Mouse (Mus musculus): ENCODE measurements around the gene Srsy. TPM values are rescaled to one million over a fixed set of nuclear protein-coding genes. Genes with fewer than 3 reads are reported as not detected.
"Not testable (repeated sequence)": the region's sequence is repeated elsewhere in the genome, so short reads cannot be mapped to it uniquely, and the experiment has no call there.

Gene Srsy
- not detected for polyA plus RNA-seq (2012; fragmentation: generic; extraction: Trizol)

DNA sequence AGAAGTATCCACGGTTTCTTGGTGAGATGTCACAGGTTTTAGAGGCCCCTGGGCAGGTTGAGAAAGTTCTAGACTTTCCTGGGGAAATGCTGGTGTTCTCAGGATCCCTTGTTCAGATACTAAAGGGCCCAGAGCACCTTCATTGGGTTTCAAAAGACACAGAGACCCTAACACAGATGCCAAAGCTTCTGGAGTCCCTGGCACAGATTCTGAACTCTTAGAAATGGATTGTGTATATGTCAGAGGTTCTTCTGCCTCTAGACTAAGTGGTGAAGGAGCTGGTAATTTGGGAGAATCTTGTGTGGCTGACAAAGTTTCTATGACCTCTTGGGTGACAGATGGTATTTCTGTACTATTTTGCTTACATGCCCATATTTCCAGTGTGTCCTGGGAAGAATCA, at the start of gene Srsy:
Gene Srsy (minus strand): TSS at position 101 of the 400 bp plus-strand sequence.
- H3K4me2 ChIP-seq (ENCODE audit: low read depth); H3K4me3 ChIP-seq; H3K36me3 ChIP-seq (ENCODE audit: control insufficient read depth, insufficient read depth); H3K79me2 ChIP-seq (ENCODE audit: control insufficient read depth, insufficient read depth); H3K27me3 ChIP-seq (ENCODE audit: control insufficient read depth, insufficient read depth, insufficient read length); H3ac ChIP-seq (ENCODE audit: control insufficient read depth, insufficient read length): not testable (repeated sequence)

Other genes with a start within 250 kb of the Srsy start
- gene Gm21904, start 91.1 kb downstream of the Srsy start, polyA plus RNA-seq (2012; fragmentation: generic; extraction: Trizol): not detected
- gene Gm20772, start 62.6 kb downstream of the Srsy start, polyA plus RNA-seq (2012; fragmentation: generic; extraction: Trizol): not detected
- not detected for gene Gm20831, start 62.6 kb downstream of the Srsy start, polyA plus RNA-seq (2012; fragmentation: generic; extraction: Trizol)
- gene Gm21764, start 124.5 kb upstream of the Srsy start, polyA plus RNA-seq (2012; fragmentation: generic; extraction: Trizol): not detected
- not detected for gene Ssty1, start 151.8 kb upstream of the Srsy start, polyA plus RNA-seq (2012; fragmentation: generic; extraction: Trizol)

Data from myocyte (in vitro differentiated cells).